Mouse (Mus musculus) testis, postnatal 14 days (tissue): ENCODE measurements around the gene Pask.

ENCODE experiments used
- DNase-seq: peaks from one replicate; pipeline ENCODE4 v3.0.0; 2021; ENCODE audit warnings: low spot score

Pask gene

GRCm38 (mm10) chr1:93289678-93290214, 53.5 kb downstream of the Pask start:
- DNase-seq: no peak

GRCm38 (mm10) chr1:93277041-93277440, 66.2 kb downstream of the Pask start:
- DNase-seq: no peak

GRCm38 (mm10) chr1:93275561-93275960, 67.7 kb downstream of the Pask start:
- no peak for DNase-seq

- DNase-seq: no peak
Observed at GRCm38 (mm10) chr1:93272409-93272821, 70.9 kb downstream of the Pask start.

GRCm38 (mm10) chr1:93271751-93272150, 71.5 kb downstream of the Pask start:
- DNase-seq: no peak

- no peak for DNase-seq
Observed at GRCm38 (mm10) chr1:93270516-93271240, 72.6 kb downstream of the Pask start.

- no peak for DNase-seq
Observed at GRCm38 (mm10) chr1:93268246-93268645, 75.0 kb downstream of the Pask start.

- no peak for DNase-seq
Observed at GRCm38 (mm10) chr1:93267207-93267606, 76.1 kb downstream of the Pask start.
